Mouse (Mus musculus): Measurements from ENCODE around the gene Gtf2ird2.

- TF ChIP-seq POLR2A (IDR thresholded peaks at IDR 0.05; ENCODE audit: extremely low read depth, insufficient read depth, low read length) (no peak), CTCF (IDR thresholded peaks at IDR 0.05; ENCODE audit: low read depth, low read length) (no peak)
These were observed 45.6 kb downstream of the Gtf2ird2 start, which contains the start of gene Ncf1 for GRCm38 (mm10) chr5:134229391-134229790.
